Mouse (Mus musculus): ENCODE data around the gene Dph1.

- no peak for TF ChIP-seq CTCF (IDR thresholded peaks at IDR 0.05; ENCODE audit: low read depth, low read length)
- TF ChIP-seq POLR2AphosphoS5 (IDR thresholded peaks at IDR 0.05; ENCODE audit: insufficient replicate concordance, low read depth, low read length): no peak
- no peak for TF ChIP-seq GATA1 (IDR thresholded peaks at IDR 0.05; ENCODE audit: borderline replicate concordance, low read length)
- TF ChIP-seq TAL1 (conservative IDR thresholded peaks at IDR 0.05; ENCODE audit: low read depth, low read length): no peak
These were observed 55.7 kb downstream of the Dph1 start for GRCm38 (mm10) chr11:75135358-75135757.
